Mouse (Mus musculus): ENCODE results near the gene Spindoc.

Gene Spindoc

GRCm38 (mm10) chr19:7334049-7334448 is 48.7 kb downstream of the Spindoc start:
- no peak for DNase-seq

- DNase-seq = no peak
These were observed 61.4 kb downstream of the Spindoc start for GRCm38 (mm10) chr19:7321391-7321790.

- no peak for DNase-seq
These were observed 62.6 kb downstream of the Spindoc start for GRCm38 (mm10) chr19:7320181-7320580.

GRCm38 (mm10) chr19:7317716-7318115 is 65.1 kb downstream of the Spindoc start:
- DNase-seq = no peak

GRCm38 (mm10) chr19:7316822-7317221 is 66.0 kb downstream of the Spindoc start:
- no peak for DNase-seq

GRCm38 (mm10) chr19:7315587-7315984 is 67.2 kb downstream of the Spindoc start:
- no peak for DNase-seq

GRCm38 (mm10) chr19:7314976-7315586 is 67.7 kb downstream of the Spindoc start:
- no peak for DNase-seq

GRCm38 (mm10) chr19:7313660-7314059 is 69.1 kb downstream of the Spindoc start:
- DNase-seq = no peak

GRCm38 (mm10) chr19:7311306-7311705 is 71.5 kb downstream of the Spindoc start:
- DNase-seq = no peak

- no peak for DNase-seq
These were observed 72.1 kb downstream of the Spindoc start for GRCm38 (mm10) chr19:7310704-7311103.

- no peak for DNase-seq
These were observed 73.0 kb downstream of the Spindoc start for GRCm38 (mm10) chr19:7309738-7310330.

GRCm38 (mm10) chr19:7307995-7308770 is 74.6 kb downstream of the Spindoc start:
- no peak for DNase-seq

- DNase-seq = no peak
These were observed 75.8 kb downstream of the Spindoc start for GRCm38 (mm10) chr19:7306968-7307367.

GRCm38 (mm10) chr19:7305380-7306310 is 77.1 kb downstream of the Spindoc start:
- no peak for DNase-seq

GRCm38 (mm10) chr19:7304801-7305200 is 78.0 kb downstream of the Spindoc start:
- DNase-seq = no peak
